Mouse (Mus musculus) limb, embryonic 11.5 days (tissue): ENCODE measurements at regions not wholly inside any gene's neighbourhood (a gene's known extent, or its start where the extent isn't known, plus 50 kb on each side); places are given as distances from the start of the nearest gene placed in this dataset.

Source experiments
- ATAC-seq: fragments of 200-750 bp; cut with Nextera tagmentation; 2 replicates; pipeline ENCODE4 v1.8.0; 2017; ENCODE audit warnings: low read depth; ENCODE audit not compliant: insufficient number of reproducible peaks, low FRiP score, low TSS enrichment
- DNase-seq: peaks from one replicate; pipeline ENCODE4 v3.0.0-alpha.2; 2015; ENCODE audit warnings: low spot score
- H3K27ac ChIP-seq: fragments of 300-500 bp; sonication (generic); replicated peaks from 2 replicates; pipeline ENCODE4 v1.5.1; 2014; ENCODE audit warnings: low read depth, mild to moderate bottlenecking, low read length
- H3K27me3 ChIP-seq: fragments of 300-500 bp; sonication (generic); 2 replicates; pipeline ENCODE4 v1.6.1; 2014; ENCODE audit warnings: mild to moderate bottlenecking, low read length, mixed read lengths; ENCODE audit not compliant: control insufficient read depth, insufficient read depth
- H3K36me3 ChIP-seq: fragments of 300-500 bp; sonication (generic); 2 replicates; pipeline ENCODE4 v1.6.1; 2014; ENCODE audit warnings: mild to moderate bottlenecking, low read length, moderate library complexity, mixed read lengths; ENCODE audit not compliant: control insufficient read depth, insufficient read depth
- H3K4me1 ChIP-seq: fragments of 300-500 bp; sonication (generic); 2 replicates; pipeline ENCODE4 v1.6.1; 2014; ENCODE audit warnings: low read length, mixed read lengths; ENCODE audit not compliant: control insufficient read depth, insufficient read depth
- H3K4me2 ChIP-seq: fragments of 300-500 bp; sonication (generic); 2 replicates; pipeline ENCODE4 v1.6.1; 2014; ENCODE audit warnings: low read depth, mild to moderate bottlenecking, moderate library complexity; ENCODE audit not compliant: severe bottlenecking
- H3K4me3 ChIP-seq: fragments of 300-500 bp; sonication (generic); 2 replicates; pipeline ENCODE4 v1.5.1; 2014; ENCODE audit warnings: low read depth, low read length
- H3K9ac ChIP-seq: fragments of 300-500 bp; sonication (generic); 2 replicates; pipeline ENCODE4 v1.6.1; 2014; ENCODE audit warnings: mild to moderate bottlenecking, low read length
- H3K9me3 ChIP-seq: fragments of 300-500 bp; sonication (generic); 2 replicates; pipeline ENCODE4 v1.6.1; 2016; ENCODE audit warnings: low read length; ENCODE audit not compliant: control insufficient read depth
- WGBS: fragments of 180-500 bp; shearing (Covaris S2); extraction: QIAGEN DNeasy Blood & Tissue Kit; methylation state at CpG from one replicate; pipeline ENCODE4 v1.1.7; 2014; 5-methylcytosine and 5-hydroxymethylcytosine counted together

DNA sequence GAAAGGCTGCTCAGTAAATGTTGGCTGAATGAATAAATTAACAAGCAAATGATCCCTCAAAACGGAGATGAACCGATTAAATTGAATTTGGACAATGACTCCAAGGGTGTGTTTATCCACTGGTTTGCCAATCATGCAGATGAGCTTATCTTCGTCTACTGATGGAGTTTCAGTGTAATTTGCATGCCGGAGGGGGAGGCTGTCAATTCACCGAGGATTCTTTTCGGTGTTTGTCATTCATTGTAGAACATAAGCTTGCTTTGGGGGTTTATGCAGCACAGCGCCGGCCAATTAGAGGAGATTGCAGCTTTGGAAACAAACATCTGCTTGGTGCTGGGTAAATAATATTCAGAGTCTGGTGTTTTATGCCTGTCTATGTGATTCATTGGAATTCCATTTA lies 132.7 kb downstream of the Otoa start:
- WGBS: 90% methylated on average over 8 of the region's 8 CpGs
- no peaks in the 10 kb centered on the region for H3K9me3 ChIP-seq
- ATAC-seq (no peak), DNase-seq (no peak)
- H3K27me3 ChIP-seq: no peaks in the 10 kb centered on the region
- no peak overlapping the region for H3K4me3 ChIP-seq
- H3K9ac ChIP-seq: no peak overlapping the region
- H3K4me2 ChIP-seq: no peak overlapping the region
- no peak overlapping the region for H3K27ac ChIP-seq
- no peaks in the 10 kb centered on the region for H3K4me1 ChIP-seq
- H3K36me3 ChIP-seq: no peaks in the 10 kb centered on the region

- no peak overlapping the region for H3K27ac ChIP-seq
- no peaks in the 10 kb centered on the region for H3K4me1 ChIP-seq
- DNase-seq: no peak
- no peaks in the 10 kb centered on the region for H3K27me3 ChIP-seq
- 94% methylated on average over 3 of the region's 3 CpGs for WGBS
- H3K36me3 ChIP-seq: no peaks in the 10 kb centered on the region
- H3K9me3 ChIP-seq: no peaks in the 10 kb centered on the region
- no peak for ATAC-seq
- no peak overlapping the region for H3K9ac ChIP-seq
- H3K4me2 ChIP-seq: no peak overlapping the region
- H3K4me3 ChIP-seq: no peak overlapping the region
These were observed 133.6 kb downstream of the Otoa start for GRCm38 (mm10) chr7:121215032-121215431.

DNA sequence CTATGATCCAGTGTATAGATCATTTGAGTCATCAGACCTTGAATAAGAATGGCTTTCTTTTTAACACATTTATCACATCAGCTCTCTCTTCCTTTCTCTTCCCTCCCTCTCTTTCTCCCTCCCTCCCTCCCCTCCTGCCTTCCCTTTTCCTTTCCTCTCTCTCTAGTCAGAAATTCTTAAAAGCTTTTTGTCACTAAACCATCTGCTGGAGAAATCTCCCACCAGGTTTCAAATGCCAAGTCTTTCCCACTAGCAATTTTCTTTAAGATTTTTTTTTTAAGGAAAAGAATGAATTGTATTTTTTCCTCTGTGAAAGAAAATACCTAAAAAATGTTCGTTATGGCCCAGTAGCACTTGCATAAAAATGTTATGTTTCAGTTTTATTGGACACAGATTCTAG lies 134.3 kb downstream of the Otoa start:
- no peak overlapping the region for H3K27ac ChIP-seq
- 71% methylated on average over 1 of the region's 1 CpGs for WGBS
- no peaks in the 10 kb centered on the region for H3K27me3 ChIP-seq
- H3K9me3 ChIP-seq: no peaks in the 10 kb centered on the region
- no peak overlapping the region for H3K9ac ChIP-seq
- no peaks in the 10 kb centered on the region for H3K36me3 ChIP-seq
- H3K4me3 ChIP-seq: no peak overlapping the region
- no peak overlapping the region for H3K4me2 ChIP-seq
- DNase-seq (no peak), ATAC-seq (no peak)
- H3K4me1 ChIP-seq: no peaks in the 10 kb centered on the region

- H3K9me3 ChIP-seq: no peaks in the 10 kb centered on the region
- H3K27me3 ChIP-seq: no peaks in the 10 kb centered on the region
- no peak overlapping the region for H3K4me3 ChIP-seq
- H3K4me1 ChIP-seq: no peaks in the 10 kb centered on the region
- ATAC-seq (no peak), DNase-seq (no peak)
- no peak overlapping the region for H3K4me2 ChIP-seq
- no peaks in the 10 kb centered on the region for H3K36me3 ChIP-seq
- no peak overlapping the region for H3K9ac ChIP-seq
- WGBS: 74% methylated on average over 10 of the region's 10 CpGs
- no peak overlapping the region for H3K27ac ChIP-seq
These were observed 136.6 kb downstream of the Otoa start for GRCm38 (mm10) chr7:121218031-121218430.

DNA sequence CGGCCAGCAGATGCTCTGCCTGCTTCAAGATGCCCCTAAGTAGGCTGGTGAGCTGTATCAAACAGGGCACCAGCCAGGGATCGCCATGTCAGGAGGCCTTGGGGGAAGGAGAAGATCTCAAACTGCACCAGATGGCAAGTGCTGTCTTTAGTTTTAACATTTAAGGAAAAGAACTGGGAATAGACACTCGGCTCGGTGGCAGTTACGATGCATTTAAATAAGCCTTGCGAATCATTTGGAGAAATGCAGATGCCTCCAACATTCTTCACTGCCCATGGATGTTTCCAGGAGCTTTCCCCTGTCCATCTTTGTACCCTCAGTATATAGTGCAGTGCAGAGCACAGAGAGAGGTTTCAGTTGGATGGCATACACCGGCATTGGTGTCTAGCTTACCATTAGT lies 139.7 kb downstream of the Otoa start:
- Histone ChIP-seq H3K27me3 (no peaks in the 10 kb centered on the region), H3K4me3 (no peak overlapping the region), H3K9me3 (no peaks in the 10 kb centered on the region), H3K4me2 (no peak overlapping the region), H3K4me1 (no peaks in the 10 kb centered on the region), H3K27ac (no peak overlapping the region), H3K36me3 (no peaks in the 10 kb centered on the region), H3K9ac (no peak overlapping the region)
- ATAC-seq (no peak), DNase-seq (no peak)
- WGBS: 90% methylated on average over 7 of the region's 7 CpGs

DNA sequence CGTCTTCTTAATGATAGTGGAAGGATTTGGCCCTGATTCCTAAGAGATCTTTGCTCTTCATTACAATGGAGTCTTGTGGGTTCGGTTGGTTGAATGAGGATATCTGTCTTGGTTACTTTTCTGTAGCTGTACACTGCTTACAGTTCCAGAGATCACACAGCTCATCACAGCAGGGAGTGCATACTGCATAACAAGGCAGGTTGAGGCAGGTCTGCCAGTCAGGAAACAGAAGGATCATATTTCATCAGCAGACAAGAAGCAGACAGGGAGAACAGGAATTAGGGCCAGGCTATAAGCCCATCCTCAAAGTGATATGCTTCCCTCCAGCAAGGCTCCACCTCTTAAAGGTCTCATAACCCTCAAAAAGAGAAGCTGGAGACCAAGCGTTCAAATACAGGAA lies 150.4 kb downstream of the Otoa start:
- Histone ChIP-seq H3K27me3 (no peaks in the 10 kb centered on the region), H3K9me3 (no peaks in the 10 kb centered on the region), H3K4me3 (no peak overlapping the region), H3K27ac (no peak overlapping the region), H3K4me1 (no peaks in the 10 kb centered on the region), H3K4me2 (no peak overlapping the region), H3K9ac (no peak overlapping the region), H3K36me3 (no peaks in the 10 kb centered on the region)
- no peak for ATAC-seq
- 82% methylated on average over 3 of the region's 3 CpGs for WGBS
- no peak for DNase-seq

DNA sequence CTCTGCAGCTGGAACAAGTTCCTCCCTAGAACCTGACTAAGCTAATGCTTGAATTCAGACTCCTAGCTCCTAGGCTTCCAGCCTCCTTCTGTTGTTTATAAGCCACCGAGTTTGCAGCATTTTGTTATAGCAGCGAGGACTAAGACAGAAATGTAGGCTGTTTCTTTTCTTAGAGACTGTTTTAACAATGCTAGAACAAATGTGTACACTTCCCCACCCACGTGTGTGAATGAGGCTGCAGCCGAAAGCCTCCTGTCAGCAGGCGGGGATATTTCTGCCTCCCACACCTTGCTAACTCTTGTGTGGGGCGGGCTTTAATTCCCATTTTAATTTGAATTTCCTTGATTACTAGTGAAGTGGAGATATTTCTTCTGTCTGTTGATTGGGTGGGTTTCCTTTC lies 153.4 kb downstream of the Otoa start:
- no peak for DNase-seq
- ATAC-seq: no peak
- H3K36me3 ChIP-seq: no peaks in the 10 kb centered on the region

DNA sequence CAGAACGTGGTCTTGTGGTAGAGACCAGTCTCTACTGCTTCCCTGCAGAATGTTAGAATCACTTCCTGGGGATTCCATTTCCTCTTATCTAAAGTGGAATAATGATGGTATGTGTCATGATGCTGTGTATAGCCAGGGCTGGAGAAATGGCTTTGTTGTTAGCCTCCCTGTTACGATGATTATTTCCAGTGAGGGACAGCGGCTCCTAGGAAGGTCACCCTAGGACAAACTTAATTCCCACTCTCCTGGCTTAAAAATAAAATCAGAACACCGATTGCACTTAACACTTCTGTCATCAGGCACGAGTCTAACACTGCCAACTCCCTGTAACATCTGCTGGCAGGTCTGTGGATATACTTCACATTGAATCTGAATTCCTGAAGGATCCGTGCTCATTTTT lies 151.9 kb upstream of the Hs3st2 start:
- Histone ChIP-seq H3K9me3 (no peaks in the 10 kb centered on the region), H3K4me3 (no peak overlapping the region), H3K4me2 (no peak overlapping the region), H3K36me3 (no peaks in the 10 kb centered on the region), H3K9ac (no peak overlapping the region), H3K27me3 (no peaks in the 10 kb centered on the region), H3K27ac (no peak overlapping the region), H3K4me1 (no peaks in the 10 kb centered on the region)
- DNase-seq (no peak), ATAC-seq (no peak)
- 78% methylated on average over 6 of the region's 6 CpGs for WGBS

More for the DNA sequence above, 153.4 kb downstream of the Otoa start:
- Histone ChIP-seq H3K9me3 (no peaks in the 10 kb centered on the region), H3K4me1 (no peaks in the 10 kb centered on the region), H3K27ac (no peak overlapping the region), H3K27me3 (no peaks in the 10 kb centered on the region), H3K9ac (no peak overlapping the region), H3K4me3 (no peak overlapping the region), H3K4me2 (no peak overlapping the region)
- 82% methylated on average over 6 of the region's 6 CpGs for WGBS

GRCm38 (mm10) chr7:121247845-121248244 lies 143.8 kb upstream of the Hs3st2 start:
- Histone ChIP-seq H3K9me3 (no peaks in the 10 kb centered on the region), H3K4me3 (no peak overlapping the region), H3K4me1 (no peaks in the 10 kb centered on the region), H3K27ac (no peak overlapping the region), H3K9ac (no peak overlapping the region), H3K27me3 (no peaks in the 10 kb centered on the region), H3K4me2 (no peak overlapping the region), H3K36me3 (no peaks in the 10 kb centered on the region)
- ATAC-seq (no peak), DNase-seq (no peak)
- 77% methylated on average over 6 of the region's 6 CpGs for WGBS
